Mouse (Mus musculus) frontal cortex, postnatal 14 days (tissue): ENCODE measurements at regions not wholly inside any gene's neighbourhood (a gene's known extent, or its start where the extent isn't known, plus 50 kb on each side); places are given as distances from the start of the nearest gene placed in this dataset.

Experiments used
- DNase-seq, 2 experiments: peaks; one replicate each; pipeline ENCODE4 v3.0.0; 2022; ENCODE audit warnings: low spot score in 2 of 2

- no peak for DNase-seq
These were observed 80.9 kb downstream of the Efnb1 start for GRCm38 (mm10) chrX:99216633-99217459.

GRCm38 (mm10) chrX:99215931-99216330 is 80.0 kb downstream of the Efnb1 start:
- no peak for DNase-seq

- no peak for DNase-seq
These were observed 79.2 kb downstream of the Efnb1 start for GRCm38 (mm10) chrX:99215111-99215510.

GRCm38 (mm10) chrX:99213565-99214153 is 77.7 kb downstream of the Efnb1 start:
- DNase-seq: no peak

- no peak for DNase-seq
These were observed 68.1 kb downstream of the Efnb1 start for GRCm38 (mm10) chrX:99204077-99204476.

GRCm38 (mm10) chrX:99201081-99201480 is 65.2 kb downstream of the Efnb1 start:
- DNase-seq: no peak

- no peak for DNase-seq
These were observed 63.7 kb downstream of the Efnb1 start for GRCm38 (mm10) chrX:99199669-99200068.

- peak; percentile 18 to 20 for DNase-seq
These were observed 63.2 kb downstream of the Efnb1 start for GRCm38 (mm10) chrX:99198961-99199631.
